Mouse (Mus musculus) neural tube, embryonic 13.5 days (tissue): Measurements from ENCODE around the gene E2f7. TPM values are rescaled to one million over a fixed set of nuclear protein-coding genes. Genes with fewer than 3 reads are reported as not detected.

ENCODE experiments used
- ATAC-seq: fragments of 200-750 bp; cut with Nextera tagmentation; 2 replicates; pipeline ENCODE4 v1.8.0; 2017; ENCODE audit warnings: low read depth, mild to moderate bottlenecking, moderate TSS enrichment, moderate library complexity
- H3K27ac ChIP-seq: fragments of 300-500 bp; sonication (generic); replicated peaks from 2 replicates; pipeline ENCODE4 v1.5.1; 2015; ENCODE audit warnings: moderate library complexity, mild to moderate bottlenecking, inconsistent platforms
- H3K27me3 ChIP-seq: fragments of 300-500 bp; sonication (generic); 2 replicates; pipeline ENCODE4 v1.6.1; 2015; ENCODE audit warnings: mild to moderate bottlenecking, inconsistent platforms
- H3K36me3 ChIP-seq: fragments of 300-500 bp; sonication (generic); 2 replicates; pipeline ENCODE4 v1.6.1; 2015; ENCODE audit warnings: mild to moderate bottlenecking, inconsistent platforms
- H3K4me1 ChIP-seq: fragments of 300-500 bp; sonication (generic); replicated peaks from 2 replicates; pipeline ENCODE4 v1.6.1; 2015; ENCODE audit warnings: inconsistent platforms
- H3K4me2 ChIP-seq: fragments of 300-500 bp; sonication (generic); 2 replicates; pipeline ENCODE4 v1.6.1; 2015; ENCODE audit warnings: inconsistent platforms, mild to moderate bottlenecking, moderate library complexity
- H3K4me3 ChIP-seq: fragments of 300-500 bp; sonication (generic); 2 replicates; pipeline ENCODE4 v1.5.1; 2015; ENCODE audit warnings: mild to moderate bottlenecking, inconsistent platforms
- H3K9ac ChIP-seq: fragments of 300-500 bp; sonication (generic); 2 replicates; pipeline ENCODE4 v1.6.1; 2015; ENCODE audit warnings: moderate library complexity, mild to moderate bottlenecking, inconsistent platforms
- H3K9me3 ChIP-seq: fragments of 300-500 bp; sonication (generic); 2 replicates; pipeline ENCODE4 v1.6.1; 2016; ENCODE audit warnings: inconsistent platforms
- WGBS: fragments of 180-500 bp; shearing (Covaris S2); methylation state at CpG from one replicate; pipeline ENCODE4 v1.1.7; 2015; 5-methylcytosine and 5-hydroxymethylcytosine counted together
- polyA plus RNA-seq: library from polyadenylated mRNA; unstranded; fragments of >200 nt; fragmentation: Nextera tagmentation; extraction: Ambion mirVana; gene quantifications from 2 replicates; pipeline ENCODE4 v1.2.1, GENCODE M21; 2015

Gene E2f7
- polyA plus RNA-seq, 1 experiment from 2014 or later, result 6.9 TPM

DNA sequence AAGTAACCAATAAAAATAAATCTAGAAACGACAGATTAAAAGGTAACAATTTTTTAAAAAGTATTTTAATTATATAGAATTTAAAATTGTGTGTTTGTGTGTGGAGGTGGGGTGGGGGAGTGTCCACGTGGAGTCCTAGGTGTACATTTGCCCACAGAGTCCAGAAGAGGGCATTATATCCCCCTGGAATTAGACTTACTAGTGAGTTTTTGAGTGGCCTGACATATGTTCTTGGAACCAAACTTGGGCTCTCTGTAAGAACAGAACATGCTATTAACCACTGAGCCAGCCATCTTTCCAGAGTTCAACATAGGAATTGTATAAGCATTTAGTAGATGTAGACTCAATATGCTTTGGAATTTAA is 66.6 kb downstream of the E2f7 start:
- H3K4me1 ChIP-seq, result no peaks in the 10 kb centered on the region; the same call in 1 of the 2 replicates
- no peaks in the 10 kb centered on the region for H3K9me3 ChIP-seq
- H3K36me3 ChIP-seq, result no peaks in the 10 kb centered on the region
- H3K4me2 ChIP-seq, result no peak overlapping the region
- H3K27me3 ChIP-seq, result no peaks in the 10 kb centered on the region
- no peak overlapping the region for H3K4me3 ChIP-seq
- ATAC-seq, result no peak
- no peak overlapping the region for H3K27ac ChIP-seq
- 53% methylated on average over 2 of the region's 2 CpGs for WGBS
- no peak overlapping the region for H3K9ac ChIP-seq

DNA sequence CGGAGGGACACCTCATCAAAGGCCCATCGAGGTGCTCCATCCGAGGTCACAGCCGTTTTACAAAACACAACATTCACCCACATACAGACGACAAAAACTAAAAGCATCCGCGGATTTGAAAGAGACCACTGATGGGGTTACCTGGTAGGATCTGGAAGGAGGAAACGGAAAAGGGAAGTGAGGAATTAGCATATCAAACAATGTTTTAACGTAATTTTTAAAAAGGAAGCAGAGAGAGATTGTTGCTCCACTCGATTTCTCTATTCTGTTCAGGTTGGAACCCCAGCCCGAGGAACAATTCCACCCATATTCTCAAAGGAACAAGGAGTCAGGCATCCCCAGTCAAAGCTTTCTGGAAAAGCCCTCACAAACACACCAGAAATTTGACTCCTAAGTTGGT is 75.9 kb downstream of the E2f7 start:
- WGBS, result 86% methylated on average over 11 of the region's 11 CpGs
- Histone ChIP-seq H3K4me1 (no peaks in the 10 kb centered on the region), H3K27me3 (no peaks in the 10 kb centered on the region), H3K36me3 (no peaks in the 10 kb centered on the region), H3K27ac (no peak overlapping the region), H3K9me3 (no peaks in the 10 kb centered on the region), H3K4me2 (no peak overlapping the region), H3K4me3 (no peak overlapping the region), H3K9ac (no peak overlapping the region)
- ATAC-seq, result no peak

DNA sequence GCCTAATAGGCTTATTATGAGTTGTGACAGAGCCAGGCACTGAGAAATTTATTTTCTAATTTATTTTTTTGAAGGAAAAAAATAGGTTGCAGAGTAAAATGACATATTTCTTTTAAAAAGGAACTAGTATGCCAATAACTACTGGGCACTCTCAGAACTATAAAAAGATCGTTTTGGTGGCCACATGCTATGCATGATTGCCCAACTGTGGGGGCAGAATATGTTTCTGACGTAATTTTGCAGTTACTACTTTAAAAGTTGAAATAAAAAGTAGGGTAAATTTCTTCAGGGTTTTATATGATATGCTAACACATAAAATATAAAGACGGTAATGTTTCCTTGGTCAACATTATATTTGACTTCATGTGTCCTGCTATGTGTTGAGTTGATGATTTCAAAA is 76.5 kb downstream of the E2f7 start:
- H3K9me3 ChIP-seq, result no peaks in the 10 kb centered on the region
- no peak overlapping the region for H3K4me3 ChIP-seq
- no peak for ATAC-seq
- WGBS, result 86% methylated on average over 3 of the region's 3 CpGs
- H3K4me1 ChIP-seq, result no peaks in the 10 kb centered on the region
- no peak overlapping the region for H3K4me2 ChIP-seq
- H3K27ac ChIP-seq, result no peak overlapping the region
- no peak overlapping the region for H3K9ac ChIP-seq
- H3K27me3 ChIP-seq, result no peaks in the 10 kb centered on the region
- H3K36me3 ChIP-seq, result no peaks in the 10 kb centered on the region

DNA sequence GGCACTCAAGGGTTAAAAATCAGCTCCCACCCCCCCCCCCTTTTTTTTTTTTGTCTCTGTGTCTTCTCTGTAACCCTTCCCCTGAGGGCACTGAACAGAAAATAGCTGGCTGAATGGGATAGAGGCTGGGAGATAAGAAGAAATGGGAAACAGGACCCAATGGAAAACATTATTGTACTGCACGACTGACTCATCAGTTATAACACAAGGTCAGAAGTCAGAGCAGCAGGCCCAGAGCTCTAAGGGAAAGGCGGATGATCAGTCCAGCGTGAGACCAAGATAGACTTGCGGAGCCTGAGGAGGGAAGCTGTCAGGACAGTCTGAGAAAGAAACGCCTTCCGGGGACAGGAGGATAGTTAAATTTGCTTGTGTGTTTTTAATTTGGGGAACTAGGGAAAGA is 87.1 kb downstream of the E2f7 start:
- H3K9ac ChIP-seq, result no peak overlapping the region
- H3K36me3 ChIP-seq, result no peaks in the 10 kb centered on the region
- H3K9me3 ChIP-seq, result no peaks in the 10 kb centered on the region
- no peaks in the 10 kb centered on the region for H3K27me3 ChIP-seq
- no peak overlapping the region for H3K27ac ChIP-seq
- no peak for ATAC-seq
- no peak overlapping the region for H3K4me2 ChIP-seq
- no peak overlapping the region for H3K4me3 ChIP-seq
- WGBS, result 27% methylated on average over 6 of the region's 6 CpGs
- peaks cover 12% of the 10 kb centered on the region; the same call in 1 of the 2 replicates for H3K4me1 ChIP-seq

DNA sequence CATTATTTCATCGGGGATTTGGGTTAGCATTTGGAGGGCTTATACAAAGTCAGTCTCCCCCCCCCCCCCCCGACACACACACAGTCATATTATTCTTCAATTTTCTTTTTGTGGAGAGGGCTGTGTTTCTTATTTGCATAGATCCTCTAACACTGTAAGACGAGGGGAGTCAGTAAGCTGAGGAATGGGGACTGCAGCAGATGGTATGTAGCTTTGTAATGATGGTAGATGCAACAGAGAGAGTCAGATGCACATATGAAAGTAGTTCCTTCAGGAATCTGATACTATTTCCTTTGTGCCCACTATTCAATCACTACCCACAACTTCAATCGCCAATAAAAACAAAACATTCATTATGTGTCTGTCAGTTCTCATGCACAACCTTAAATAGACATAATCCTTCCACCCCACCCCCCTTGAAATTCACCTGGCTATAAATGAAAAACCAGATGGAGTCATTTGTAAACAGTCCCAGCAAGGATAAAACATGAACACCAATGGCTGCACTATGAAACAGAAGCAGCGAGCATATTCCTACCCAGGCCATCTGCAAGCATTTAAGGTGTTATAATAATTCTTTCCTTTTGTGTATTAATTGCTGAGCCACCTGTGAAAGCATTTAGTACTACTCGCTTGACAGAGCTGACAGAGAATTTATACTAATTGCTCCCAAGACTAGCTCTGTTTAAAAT is 90.0 kb downstream of the E2f7 start:
- peaks cover 12% of the 10 kb centered on the region; the same call in 1 of the 2 replicates for H3K4me1 ChIP-seq
- H3K4me2 ChIP-seq, result no peak overlapping the region
- ATAC-seq, result no peak
- no peak overlapping the region for H3K27ac ChIP-seq
- H3K9ac ChIP-seq, result no peak overlapping the region
- no peaks in the 10 kb centered on the region for H3K9me3 ChIP-seq
- no peaks in the 10 kb centered on the region for H3K36me3 ChIP-seq
- H3K4me3 ChIP-seq, result no peak overlapping the region
- WGBS, result 66% methylated on average over 6 of the region's 6 CpGs
- H3K27me3 ChIP-seq, result no peaks in the 10 kb centered on the region

Other genes with a start within 250 kb of the E2f7 start
- 175 and 178 TPM in 2 replicates for gene Csrp2, start 174.3 kb downstream of the E2f7 start, polyA plus RNA-seq